Mouse (Mus musculus) 416B (cell line): ENCODE measurements around the gene Rps6ka5.
A peak's percentile ranks its signal among the peaks of the same experiment; 100 is the strongest.

Experiments used
- DNase-seq: peaks from one replicate; pipeline ENCODE4 v3.0.0; 2011; ENCODE audit warnings: low read depth

Rps6ka5 gene

DNA sequence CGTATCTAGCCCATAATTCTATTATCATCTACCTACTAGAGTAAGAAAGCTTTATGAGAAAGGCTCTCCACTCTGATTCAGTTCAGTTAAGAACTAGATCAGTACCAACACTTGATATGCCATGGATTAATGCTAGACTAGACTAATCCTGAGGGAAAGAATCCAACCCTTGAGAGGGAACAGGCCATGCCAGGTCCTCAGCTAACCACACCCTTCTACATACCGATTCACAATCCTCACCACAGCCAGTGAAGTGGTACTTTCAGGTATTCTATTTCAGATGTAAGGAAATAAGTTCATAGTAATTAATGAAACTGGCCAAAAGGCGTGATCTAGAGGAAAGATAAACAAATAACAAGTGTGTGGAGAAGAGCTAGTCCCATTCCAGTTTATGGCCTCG, 70.8 kb downstream of the Rps6ka5 start:
- DNase-seq, result no peak

DNA sequence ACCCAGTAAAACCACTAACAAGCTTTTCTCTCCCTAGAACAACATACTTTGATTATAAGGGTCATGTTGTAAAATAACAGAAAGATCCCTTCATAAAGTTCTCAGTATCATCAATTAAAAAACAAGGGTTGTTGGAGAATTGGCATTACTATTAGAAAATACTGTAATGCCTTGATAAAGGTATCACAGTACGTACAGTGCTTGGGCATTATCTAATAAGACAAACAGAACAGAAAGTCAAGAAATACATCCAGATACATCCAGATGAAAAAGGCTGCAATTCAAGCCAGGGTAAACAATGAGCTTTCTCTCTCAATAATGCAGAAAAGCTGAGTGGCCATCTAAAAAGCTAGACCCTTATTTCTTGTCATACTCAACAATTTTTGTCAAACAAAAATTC, 84.8 kb downstream of the Rps6ka5 start:
- DNase-seq, result no peak

DNA sequence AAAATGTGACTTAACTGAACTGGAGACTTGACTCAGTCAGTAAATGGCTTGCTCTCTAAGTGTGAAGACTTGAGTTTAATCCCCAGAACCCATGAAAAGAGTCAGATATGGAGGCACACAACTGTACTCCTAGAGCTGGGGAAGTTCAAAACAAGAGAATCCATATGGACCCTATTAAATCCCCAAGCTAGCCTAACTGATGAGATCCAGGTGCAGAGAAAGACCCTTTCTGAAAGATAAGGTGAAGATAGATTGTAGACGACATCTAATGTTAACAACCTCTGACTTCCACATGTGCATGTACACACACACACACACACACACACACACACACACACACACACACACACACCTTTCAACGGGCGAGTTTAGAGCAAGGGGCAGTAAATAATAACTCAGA, 86.1 kb downstream of the Rps6ka5 start:
- DNase-seq, result no peak

DNA sequence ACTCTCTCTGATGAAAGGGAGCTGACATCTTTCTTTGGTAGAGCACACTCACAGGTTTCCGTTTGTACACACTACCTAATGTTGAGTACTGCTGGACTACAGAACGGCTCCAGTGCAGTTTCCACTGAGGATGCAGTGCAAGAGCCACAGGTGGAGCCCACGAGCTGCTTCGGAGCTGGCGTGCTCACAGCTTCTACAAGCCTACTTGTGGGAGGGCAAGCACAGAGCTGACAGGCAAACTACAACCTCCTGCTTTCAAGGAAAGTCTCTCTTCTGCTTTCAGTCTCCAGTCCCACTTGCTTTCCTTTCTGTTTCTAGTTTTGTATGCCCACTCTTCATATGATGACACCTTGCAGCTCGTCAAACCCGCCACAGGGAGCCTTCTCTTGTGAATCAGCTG, 87.1 kb downstream of the Rps6ka5 start:
- DNase-seq, result peak; percentile 41

DNA sequence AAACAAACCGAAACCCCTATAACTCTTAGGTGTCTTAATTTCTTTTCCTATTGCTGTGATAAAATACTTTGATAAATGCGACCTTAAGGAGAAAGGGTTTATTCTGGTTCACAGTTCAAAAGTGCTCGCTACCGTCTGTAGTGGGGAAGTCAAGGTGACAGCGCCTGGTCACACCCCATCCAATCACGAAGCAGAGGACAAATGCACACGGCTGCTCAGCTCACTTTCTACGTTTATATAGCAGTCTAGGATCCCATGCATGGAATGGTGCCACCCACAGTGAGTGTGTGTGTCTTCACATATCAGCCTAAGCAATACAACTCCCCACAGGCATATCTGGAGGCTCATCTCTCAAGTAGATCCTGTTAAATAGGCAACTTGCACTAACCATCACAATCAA, 88.9 kb downstream of the Rps6ka5 start:
- no peak for DNase-seq

DNA sequence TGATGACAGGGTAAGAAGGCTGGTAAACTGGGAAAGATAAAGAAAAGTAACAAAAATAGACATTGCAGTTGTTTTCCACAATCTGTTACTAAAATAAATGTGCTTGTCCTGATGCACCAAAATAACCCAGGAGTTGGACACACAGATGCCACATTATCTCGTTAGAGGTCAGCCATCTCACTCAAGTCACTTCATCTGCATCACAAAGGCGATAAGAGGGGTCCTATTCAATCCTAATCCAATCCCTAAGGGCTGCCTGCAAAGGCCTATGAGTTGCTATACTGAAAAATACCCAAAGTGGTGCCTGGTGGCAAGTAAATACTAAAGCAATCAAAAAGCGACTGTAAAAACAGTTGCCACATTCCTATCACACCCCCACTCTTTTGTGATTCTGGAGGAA, 90.0 kb downstream of the Rps6ka5 start:
- DNase-seq, result no peak

DNA sequence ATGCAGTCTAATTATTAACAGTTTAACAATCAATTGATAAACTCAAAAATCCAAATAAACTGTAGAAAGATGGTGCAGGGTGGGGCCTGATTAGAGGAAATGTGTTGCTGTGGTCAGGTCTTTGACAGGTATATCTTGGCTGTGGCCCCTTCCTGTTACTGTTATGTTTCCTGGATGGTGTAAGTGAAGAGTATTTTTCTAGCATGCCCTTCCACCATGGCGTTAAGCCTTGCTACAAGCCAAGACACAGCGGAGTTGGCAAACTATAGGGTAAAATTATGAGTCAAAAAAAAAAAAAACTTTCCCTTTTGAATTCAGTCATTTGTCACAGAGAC, 90.5 kb downstream of the Rps6ka5 start:
- peak; percentile 79 for DNase-seq

DNA sequence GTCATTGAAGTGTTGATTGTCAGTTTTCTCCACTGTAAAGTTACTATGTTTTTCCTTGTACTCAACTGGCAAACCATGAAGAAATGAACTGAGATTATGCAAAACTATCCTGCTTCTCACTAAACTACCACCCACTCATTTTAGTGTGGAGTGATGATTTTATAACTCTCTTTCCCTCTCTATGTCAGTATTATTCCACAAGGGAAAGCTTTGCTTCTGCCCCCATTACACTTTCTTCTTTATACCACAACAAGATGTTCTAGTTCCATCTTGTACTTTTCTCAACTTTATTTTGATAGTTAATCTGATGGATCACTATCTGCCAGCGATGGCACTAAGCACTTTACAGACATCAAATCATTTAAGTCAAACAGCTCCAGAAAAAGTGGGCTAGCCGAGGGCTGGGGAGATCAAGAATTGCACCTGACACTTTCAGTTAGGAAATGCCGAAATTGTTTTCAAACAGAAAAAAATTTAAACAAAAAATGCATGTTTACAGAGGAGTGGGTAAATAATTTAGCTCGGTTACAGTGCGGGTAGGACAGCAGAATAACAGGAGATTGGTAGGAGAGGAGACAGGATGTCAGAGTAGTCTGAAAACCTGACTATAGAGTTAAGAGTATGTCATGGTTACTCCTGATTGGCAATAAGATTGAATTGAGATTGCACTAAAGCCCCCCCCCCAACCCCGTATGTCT, 91.0 kb downstream of the Rps6ka5 start:
- DNase-seq, result no peak

DNA sequence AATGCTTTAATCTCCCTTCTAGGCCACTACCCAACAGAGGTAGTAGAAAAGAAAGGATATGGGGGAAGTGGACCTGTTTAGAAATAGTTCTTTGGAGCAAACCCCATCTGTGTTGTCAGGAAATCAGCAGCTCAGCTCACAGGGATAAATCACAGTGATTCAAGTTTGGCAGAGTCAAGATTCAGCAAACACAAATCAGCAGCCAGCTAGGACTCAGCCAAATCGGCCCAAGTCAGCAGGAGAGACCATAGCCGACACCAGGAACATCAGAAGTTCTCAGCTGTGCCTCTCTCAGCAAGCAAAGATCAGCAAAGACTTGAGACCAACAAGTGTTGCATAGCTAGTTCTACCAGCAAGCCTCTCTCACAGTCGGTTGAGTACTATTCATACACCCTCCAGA, 93.6 kb downstream of the Rps6ka5 start:
- no peak for DNase-seq

DNA sequence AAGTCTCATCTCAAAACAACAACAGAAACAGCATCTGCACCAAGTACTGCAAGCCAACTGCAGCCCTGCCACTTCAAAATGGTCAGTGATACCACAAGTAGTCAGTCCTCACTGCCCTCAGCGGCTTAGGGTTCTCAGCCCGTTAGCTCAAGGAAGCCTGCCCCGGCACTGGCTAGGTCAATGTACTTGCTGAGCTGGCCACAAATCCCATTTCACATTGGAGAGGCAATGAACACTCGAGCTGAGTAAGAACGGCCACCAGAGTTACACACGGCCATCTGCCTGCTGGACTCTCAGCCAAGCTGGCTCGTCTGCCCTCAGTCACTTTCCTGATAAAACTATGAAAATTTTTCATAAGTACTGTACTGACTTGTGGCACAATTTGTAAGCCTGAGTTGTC, 95.5 kb downstream of the Rps6ka5 start:
- no peak for DNase-seq

DNA sequence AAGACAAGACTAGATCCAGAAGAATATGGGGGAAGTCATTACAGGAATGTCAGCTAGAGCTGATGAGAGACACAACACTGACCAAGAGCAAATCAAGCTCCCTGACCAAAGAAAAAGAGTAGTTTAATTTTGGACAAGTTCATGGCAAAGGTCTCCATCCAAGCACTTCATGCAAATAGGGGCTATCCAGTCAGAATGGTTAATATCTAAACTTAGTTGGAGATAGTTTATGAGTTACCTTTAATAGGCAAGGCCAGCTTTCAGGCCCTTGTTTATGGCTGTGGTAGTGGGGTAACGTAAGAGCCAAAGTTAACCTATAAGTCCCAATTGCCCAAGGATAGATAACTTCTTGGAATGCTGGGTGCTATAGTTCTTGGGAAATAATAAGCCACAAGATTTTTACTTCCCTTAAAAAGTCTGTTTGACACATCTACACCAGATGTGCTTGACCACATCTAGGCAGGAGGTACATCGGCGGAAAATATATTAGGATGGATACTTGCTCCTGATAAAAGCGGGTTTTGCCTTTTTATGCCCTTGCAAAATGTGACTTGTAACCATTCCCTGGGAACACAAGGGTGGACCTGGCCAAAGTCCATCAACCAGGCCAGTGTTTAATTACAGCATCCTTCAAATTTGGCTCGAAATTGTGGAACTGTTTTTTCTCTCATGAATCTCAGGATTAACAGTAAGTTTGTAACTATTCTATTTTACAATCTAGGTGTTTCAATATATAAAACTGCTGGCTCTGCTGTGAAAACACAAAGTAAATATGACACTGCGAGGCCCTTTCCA, 97.5 kb downstream of the Rps6ka5 start:
- DNase-seq, result peak; percentile 39

DNA sequence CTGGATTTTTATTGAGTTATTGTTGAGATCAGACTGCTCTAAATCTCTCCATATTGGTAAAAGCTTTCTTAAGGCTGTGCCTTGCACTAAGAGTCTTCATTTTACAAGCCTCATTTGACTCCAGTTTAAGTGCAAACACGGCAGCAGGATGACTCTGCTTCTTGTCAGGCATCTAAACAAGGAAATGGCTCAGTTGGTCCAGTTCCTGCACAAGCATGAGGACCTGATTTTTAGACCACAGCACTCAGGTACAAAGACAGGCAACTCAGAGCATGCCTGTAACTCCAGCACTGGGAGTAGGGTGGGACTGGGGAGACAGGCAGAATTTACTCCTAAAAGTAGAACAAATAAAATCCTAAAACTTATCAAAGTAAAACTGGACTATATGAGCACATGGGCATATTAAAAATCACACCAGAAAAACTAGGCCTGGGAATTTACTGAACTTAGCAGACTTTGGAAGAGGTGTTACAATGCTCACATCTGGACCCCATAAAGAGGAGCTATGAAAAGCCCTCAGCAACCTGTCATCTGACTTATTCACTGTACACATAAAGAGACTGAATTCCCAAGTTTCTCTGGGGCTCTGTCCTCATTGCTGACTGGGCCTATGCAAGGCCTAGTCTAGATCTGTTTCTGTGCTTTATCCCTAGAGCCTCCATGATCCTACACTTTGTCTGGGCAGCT, 99.6 kb downstream of the Rps6ka5 start:
- DNase-seq, result peak; percentile 74

DNA sequence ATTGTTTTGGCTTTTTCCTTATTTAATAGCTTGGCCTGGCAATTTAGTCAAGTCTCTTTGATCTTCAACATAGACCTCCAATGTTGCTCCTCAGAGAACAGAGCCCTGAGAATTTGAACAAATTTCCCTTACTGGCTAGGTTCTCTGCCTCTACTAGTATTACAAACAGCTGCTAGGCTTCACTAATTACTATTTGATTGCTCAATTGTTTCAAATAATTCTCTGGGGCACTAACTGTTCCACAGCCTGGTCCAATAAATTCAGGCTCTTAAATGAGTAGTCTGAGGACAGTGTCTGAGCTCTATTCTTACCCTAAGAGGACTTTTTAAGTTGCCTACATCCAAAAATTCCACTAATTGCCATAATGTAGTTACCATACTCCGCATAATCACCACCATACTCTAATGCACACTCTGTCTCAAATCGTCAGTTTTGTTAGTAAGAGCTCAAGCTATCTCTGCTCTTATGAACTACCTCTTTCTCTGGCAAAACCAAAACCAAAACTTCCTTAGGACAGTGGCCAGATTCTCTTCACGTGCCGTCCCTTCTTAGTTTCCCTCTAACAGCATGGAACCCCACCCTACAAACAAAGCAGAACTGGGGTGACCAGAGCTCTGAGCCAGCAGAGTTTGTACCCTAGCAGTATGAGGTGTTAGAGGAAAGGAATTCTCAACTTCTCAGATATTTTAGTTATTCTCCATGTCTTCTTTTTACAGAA, 100.4 kb downstream of the Rps6ka5 start:
- DNase-seq, result peak; percentile 65

DNA sequence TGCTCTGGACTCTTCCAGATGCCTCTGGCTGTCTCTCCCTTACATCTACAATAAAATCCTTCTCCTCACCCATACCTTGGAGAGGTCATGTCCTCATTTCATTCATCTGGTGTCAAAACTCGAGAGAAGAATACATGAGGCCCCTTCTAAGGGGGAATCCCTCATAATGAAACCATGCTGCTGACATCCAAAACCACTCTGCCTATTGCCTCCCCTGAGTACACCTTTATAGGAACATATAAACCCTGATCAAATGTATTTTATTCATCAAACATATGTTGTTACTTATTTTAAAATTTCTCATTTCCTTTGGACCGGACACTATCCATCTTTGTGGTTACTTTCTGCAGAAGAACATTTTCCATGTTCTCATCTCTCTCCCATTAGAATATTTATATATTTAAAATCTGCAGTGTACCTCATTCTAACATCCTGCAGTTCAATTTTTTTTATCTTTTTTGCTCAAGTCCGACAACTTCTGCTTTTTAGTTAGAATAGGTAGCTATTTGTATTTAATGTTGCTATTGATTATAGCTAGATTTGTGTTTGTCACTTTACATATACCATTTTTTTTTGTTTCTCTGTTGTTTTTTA, 101.8 kb downstream of the Rps6ka5 start:
- no peak for DNase-seq

DNA sequence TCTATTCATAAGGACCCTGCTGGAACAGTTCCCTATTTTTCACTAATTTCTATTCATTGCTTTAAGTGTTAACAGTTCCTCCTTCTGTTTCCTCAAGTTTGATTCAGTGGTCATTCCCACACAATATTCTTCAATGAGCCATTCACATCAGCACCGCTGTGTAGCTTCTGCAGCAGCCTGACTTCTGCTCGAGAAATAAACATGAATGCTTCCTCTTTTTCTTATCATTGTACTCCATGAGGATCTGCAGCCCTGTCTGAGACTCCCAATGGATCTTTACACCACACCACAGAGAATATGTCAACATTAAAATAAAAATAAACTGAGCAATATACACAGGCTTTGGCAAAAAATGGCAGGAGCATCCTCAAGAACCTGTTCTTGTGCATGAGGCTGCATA, 111.5 kb downstream of the Rps6ka5 start:
- peak; percentile 72 for DNase-seq

DNA sequence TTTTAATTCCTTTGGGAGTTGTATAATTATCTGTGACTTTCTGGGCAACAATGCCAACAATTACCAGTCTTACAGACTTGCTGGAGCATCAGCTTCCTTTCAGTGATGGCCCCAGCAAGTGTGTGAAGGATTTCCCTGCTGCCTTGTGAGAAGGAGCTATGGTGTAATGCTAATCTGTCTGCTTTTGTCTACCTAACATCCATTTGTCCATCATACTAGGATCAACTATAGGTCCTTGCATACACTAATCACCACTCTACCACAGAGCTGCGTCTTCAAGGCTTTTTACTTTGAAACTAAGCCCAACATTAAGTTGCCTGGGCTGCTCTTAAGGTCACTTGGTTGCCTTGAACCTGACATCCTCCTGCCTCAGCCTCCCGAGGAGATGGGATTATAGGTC, 112.9 kb downstream of the Rps6ka5 start:
- no peak for DNase-seq

DNA sequence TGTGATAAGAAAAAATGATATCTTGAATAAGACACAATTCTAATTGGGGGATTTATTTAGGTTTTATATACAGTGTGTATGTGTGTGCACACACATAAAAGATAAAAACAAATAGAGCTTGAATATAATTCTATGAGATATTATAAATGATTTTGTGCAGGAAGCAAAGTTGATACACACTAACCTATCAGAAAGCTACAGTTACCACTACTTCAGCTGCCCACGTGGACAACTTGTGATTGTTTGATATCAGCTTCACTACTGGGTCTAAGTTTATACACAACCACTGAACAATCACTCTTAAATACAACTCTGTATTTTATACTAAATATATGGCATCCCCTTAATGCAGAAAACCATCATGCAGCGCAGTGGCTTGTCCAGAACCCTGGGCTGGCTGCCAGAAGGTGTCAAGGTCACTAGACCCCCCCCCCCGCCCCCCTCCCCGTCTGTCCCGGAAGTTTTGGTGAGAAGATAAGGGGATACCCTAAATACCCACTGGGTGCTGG, 113.5 kb downstream of the Rps6ka5 start:
- DNase-seq, result peak; percentile 93

DNA sequence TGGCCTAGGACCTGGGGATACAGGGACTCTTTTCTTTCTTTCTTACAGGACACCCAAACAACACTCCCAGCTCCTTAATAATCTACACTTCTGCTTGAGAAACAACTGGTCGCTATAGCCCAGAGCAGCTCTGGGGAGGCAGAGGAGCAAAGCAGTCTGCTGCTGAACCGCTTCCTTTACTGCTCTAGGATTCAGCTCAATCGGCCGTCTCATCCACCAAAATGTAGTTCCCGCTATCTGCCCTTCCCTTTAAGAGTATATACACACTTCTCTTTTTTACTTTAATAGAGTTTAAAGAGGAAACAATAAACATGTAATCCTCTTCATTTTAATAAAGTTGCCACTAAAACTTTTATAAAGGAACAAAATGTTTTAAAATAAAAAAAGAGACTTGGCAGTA, 117.0 kb downstream of the Rps6ka5 start:
- DNase-seq, result peak; percentile 18

DNA sequence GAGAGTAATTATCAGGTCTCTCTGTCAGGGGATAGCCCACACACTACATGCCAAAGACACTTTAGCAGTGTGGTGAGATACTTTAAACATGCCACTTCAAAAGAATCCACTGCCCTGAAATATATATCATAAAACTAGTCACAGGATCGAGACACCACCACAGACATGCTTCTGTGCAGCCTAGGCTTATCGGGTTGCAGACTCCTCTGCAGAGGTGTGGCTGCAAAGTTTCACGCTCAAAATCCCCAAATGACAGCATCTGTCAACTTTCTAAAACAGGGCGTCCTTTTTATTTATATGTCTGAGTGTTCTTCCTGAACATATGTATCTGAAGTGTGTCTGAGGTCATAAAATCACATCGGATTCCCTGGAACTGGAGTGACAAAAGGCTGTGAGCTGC, 117.7 kb downstream of the Rps6ka5 start:
- no peak for DNase-seq

DNA sequence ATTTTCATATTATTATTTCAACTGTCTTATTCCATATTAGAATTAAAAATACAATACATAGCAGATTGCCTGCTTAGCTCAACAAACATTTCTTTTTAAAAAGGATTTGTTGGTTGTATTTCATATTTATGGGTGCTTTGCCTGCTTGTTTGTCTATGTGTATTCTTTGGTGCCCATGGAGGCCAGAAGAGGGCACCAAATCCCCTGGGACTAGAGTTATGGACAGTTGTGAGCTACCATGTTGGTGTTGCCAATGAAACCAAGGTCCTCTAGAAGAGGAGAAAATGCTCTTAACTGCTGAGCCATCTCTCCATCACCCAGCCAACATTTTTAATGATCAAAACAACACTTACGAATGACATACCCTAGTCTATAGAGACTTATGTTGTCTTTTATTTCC, 120.0 kb downstream of the Rps6ka5 start:
- DNase-seq, result peak; percentile 77

DNA sequence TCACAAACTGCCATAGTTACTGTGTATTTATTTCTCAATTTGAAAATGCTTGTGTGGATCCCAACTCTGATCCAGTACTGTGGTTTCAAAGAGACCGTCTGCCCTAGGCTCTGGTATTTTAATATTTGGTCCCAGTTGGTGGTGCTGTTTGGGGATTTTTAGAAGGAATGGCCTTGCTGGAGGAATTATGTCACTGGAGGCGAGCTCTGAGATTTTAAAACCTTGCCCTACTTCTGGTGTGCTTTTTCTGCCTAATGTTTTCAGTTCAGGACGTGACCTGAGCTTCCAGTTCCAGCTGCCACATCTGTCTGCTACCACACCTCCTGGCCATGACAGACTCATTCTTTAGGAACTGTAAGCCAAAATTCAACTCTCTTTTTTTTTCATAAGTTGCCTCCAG, 121.2 kb downstream of the Rps6ka5 start:
- no peak for DNase-seq

DNA sequence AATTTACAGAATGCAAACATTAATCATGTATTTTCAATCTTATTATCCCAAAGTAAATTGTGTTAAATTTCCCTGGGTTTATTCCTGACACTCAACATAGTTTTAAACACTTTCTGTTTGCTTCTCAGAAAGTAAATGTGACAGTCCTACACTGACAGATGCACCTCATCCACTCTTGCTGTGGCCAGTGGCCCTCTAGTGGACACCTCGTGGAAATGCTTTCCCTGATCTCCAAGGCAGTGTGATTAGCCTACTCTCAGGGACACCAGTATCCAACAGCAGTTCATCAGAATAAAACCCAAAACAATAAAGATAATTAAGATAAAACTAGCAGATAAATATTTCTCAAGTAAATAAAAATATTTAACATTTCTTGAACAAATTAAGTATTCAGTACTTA, 122.2 kb downstream of the Rps6ka5 start:
- peak; percentile 77 for DNase-seq
